Mouse (Mus musculus) CH12.LX (cell line): ENCODE results near the gene Pigo.
A peak's percentile ranks its signal among the peaks of the same experiment; 100 is the strongest.

ENCODE experiments used
- ETS1 ChIP-seq: conservative IDR thresholded peaks from 2 replicates; pipeline ENCODE4 v1.6.1; 2012; ENCODE audit warnings: low read depth, mild to moderate bottlenecking, inconsistent platforms, low read length, improper control_type of control experiment, moderate library complexity
- MYC ChIP-seq: IDR thresholded peaks from 2 replicates; pipeline ENCODE4 v1.6.1; 2011; ENCODE audit warnings: low read depth, mild to moderate bottlenecking, improper control_type of control experiment, low read length

DNA sequence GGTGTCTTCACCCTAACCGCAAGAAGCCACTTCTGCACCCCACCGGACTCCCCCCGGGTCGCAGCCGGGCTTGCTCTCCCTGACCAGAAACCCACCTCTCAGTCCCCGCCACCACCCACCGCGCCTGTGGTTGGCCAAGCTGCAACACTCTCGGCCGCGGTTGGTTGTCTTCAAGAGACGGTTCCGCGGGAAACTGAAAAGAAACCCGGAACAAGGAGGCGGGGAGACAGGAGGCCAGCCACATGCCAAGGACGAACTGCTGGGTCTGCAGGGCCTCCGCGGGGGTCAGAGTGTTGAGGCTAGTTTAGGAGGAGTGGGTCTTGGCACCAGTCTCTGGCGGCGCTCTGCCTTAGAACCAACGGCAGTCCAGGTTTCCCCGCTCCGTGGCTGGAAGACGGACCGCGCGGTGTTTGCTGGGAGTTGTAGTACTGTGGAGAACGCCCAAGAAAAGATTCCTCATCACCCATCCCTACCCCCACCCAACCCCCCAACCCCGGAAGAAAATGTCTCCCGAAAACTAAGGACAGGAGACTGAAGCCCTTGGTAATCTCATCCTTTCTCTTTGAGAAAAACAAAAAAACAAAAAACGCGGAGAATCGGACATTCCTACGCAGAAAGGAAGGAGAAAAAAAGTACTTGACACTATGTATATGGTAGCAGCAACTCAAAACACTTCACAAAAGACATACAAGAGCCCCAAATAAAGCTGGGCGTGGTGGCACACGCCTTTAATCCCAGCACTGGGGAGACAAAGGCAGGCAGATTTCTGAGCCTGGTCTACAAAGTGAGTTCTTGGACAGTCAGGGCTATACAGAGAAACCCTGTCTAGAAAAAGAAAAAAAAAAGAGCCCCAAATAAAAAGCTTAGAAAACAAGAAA is 15.2 kb downstream of the Pigo start, which contains the start of gene Fancg:
- no peak for TF ChIP-seq ETS1
- peak; percentile 63; the same call in 1 of the 2 replicates for TF ChIP-seq MYC
